Mouse (Mus musculus) hematopoietic stem cell, adult 5-6 weeks (primary cell): ENCODE results near the gene 4932429P05Rik. TPM values are rescaled to one million over a fixed set of nuclear protein-coding genes. Genes with fewer than 3 reads are reported as not detected.

Source experiments
- ATAC-seq, 2 experiments: fragments of 125-278 bp in 1 of 2; replicated peaks in 1 of 2; 2 replicates each; pipeline ENCODE4 v1.8.0; 2016 to 2017; ENCODE audit warnings: inconsistent platforms in 2 of 2, mild to moderate bottlenecking in 2 of 2, moderate number of reproducible peaks in 2 of 2, low read depth in 1 of 2, moderate TSS enrichment in 1 of 2; ENCODE audit not compliant: low FRiP score in 2 of 2, poor library complexity in 2 of 2, severe bottlenecking in 2 of 2, insufficient read depth in 1 of 2, low TSS enrichment in 1 of 2
- total RNA-seq: library from RNA; stranded (forward); fragments of 172-1452, 232-1000 nt; gene quantifications from 2 replicates; pipeline ENCODE4 v1.2.3, GENCODE M21; 2017

The 4932429P05Rik gene
- total RNA-seq, result not detected in 2 replicates

- ATAC-seq, result no peak
These were observed at the start of gene 4932429P05Rik for GRCm38 (mm10) chrX:89751968-89752367. Gene 4932429P05Rik (plus strand): TSS chrX:89752268.

Other genes starting within 250 kb of the 4932429P05Rik start
- not detected in 2 replicates for gene 4930415L06Rik, start 180.6 kb downstream of the 4932429P05Rik start, total RNA-seq